Mouse (Mus musculus) CH12.LX (cell line): ENCODE data around the gene Bche. TPM values are rescaled to one million over a fixed set of nuclear protein-coding genes. Genes with fewer than 3 reads are reported as not detected.

Experiments used
- DNase-seq: peaks from one replicate; pipeline ENCODE4 v3.0.0-alpha.2; 2013; ENCODE audit errors: extremely low read depth
- H3K27ac ChIP-seq: 2 replicates; pipeline ENCODE4 v1.5.1; 2012; ENCODE audit warnings: low read depth, mild to moderate bottlenecking, control low read depth, moderate library complexity; ENCODE audit not compliant: insufficient read depth
- H3K27me3 ChIP-seq: replicated peaks from 2 replicates; pipeline ENCODE3; 2012; ENCODE audit warnings: inconsistent platforms
- H3K36me3 ChIP-seq, 2 experiments: replicated peaks in 1 of 2; 2 replicates each; pipeline versions ENCODE3 to v1.6.1; 2012; ENCODE audit warnings: inconsistent platforms in 1 of 2, low read length in 1 of 2, mild to moderate bottlenecking in 1 of 2, mixed read lengths in 1 of 2, moderate library complexity in 1 of 2; ENCODE audit not compliant: control insufficient read depth in 1 of 2, insufficient read depth in 1 of 2
- H3K4me1 ChIP-seq, 2 experiments: 2 replicates each; pipeline ENCODE4 v1.6.1; 2012; ENCODE audit warnings: inconsistent platforms in 1 of 2, moderate library complexity in 1 of 2; ENCODE audit not compliant: insufficient read depth in 2 of 2, control insufficient read depth in 1 of 2
- H3K4me2 ChIP-seq: 2 replicates; pipeline ENCODE4 v1.6.1; 2012; ENCODE audit warnings: low read depth, mild to moderate bottlenecking, control low read depth; ENCODE audit not compliant: poor library complexity, insufficient read depth, severe bottlenecking
- H3K4me3 ChIP-seq, 3 experiments: fragments of 150-350 bp in 1 of 3; sonication (generic) in 1 of 3; replicated peaks in 1 of 3; 2 replicates each; pipeline versions ENCODE3 to v1.5.1; 2011 to 2012; ENCODE audit warnings: low read depth in 2 of 3, low read length in 2 of 3, mild to moderate bottlenecking in 2 of 3, moderate library complexity in 2 of 3, control low read depth in 1 of 3, improper control_type of control experiment in 1 of 3, inconsistent platforms in 1 of 3, mixed read lengths in 1 of 3; ENCODE audit not compliant: poor library complexity in 1 of 3
- H3K79me2 ChIP-seq: replicated peaks from 2 replicates; pipeline ENCODE4 v1.6.1; 2012; ENCODE audit warnings: mild to moderate bottlenecking, moderate library complexity; ENCODE audit not compliant: control insufficient read depth, poor library complexity, insufficient read depth, severe bottlenecking; ENCODE audit errors: extremely low read depth
- H3K9ac ChIP-seq: 2 replicates; pipeline ENCODE4 v1.6.1; 2012; ENCODE audit warnings: low read depth, mild to moderate bottlenecking, control low read depth, moderate library complexity; ENCODE audit not compliant: insufficient read depth
- H3K9me3 ChIP-seq: replicated peaks from 2 replicates; pipeline ENCODE3; 2012; ENCODE audit warnings: low read length, inconsistent platforms, mixed read lengths
- BHLHE40 ChIP-seq: IDR thresholded peaks from 2 replicates; pipeline ENCODE4 v1.6.1; 2011; ENCODE audit warnings: mild to moderate bottlenecking, low read depth, low read length, improper control_type of control experiment
- CTCF ChIP-seq, 2 experiments: IDR thresholded peaks in 1 of 2; conservative IDR thresholded peaks in 1 of 2; 2 replicates each; pipeline ENCODE4 v1.5.1; 2011 to 2012; ENCODE audit warnings: low read depth in 2 of 2, low read length in 2 of 2, improper control_type of control experiment in 1 of 2, inconsistent platforms in 1 of 2, mild to moderate bottlenecking in 1 of 2, moderate library complexity in 1 of 2
- GABPA ChIP-seq: IDR thresholded peaks from 2 replicates; pipeline ENCODE4 v1.6.1; 2012; ENCODE audit warnings: low read depth, low read length, improper control_type of control experiment, inconsistent platforms; ENCODE audit not compliant: insufficient replicate concordance
- IRF4 ChIP-seq: IDR thresholded peaks from 2 replicates; pipeline ENCODE4 v1.6.1; 2014; ENCODE audit warnings: low read depth, mild to moderate bottlenecking, inconsistent platforms, low read length, improper control_type of control experiment
- JUN ChIP-seq: IDR thresholded peaks from 2 replicates; pipeline ENCODE4 v1.6.1; 2011; ENCODE audit warnings: low read depth, mild to moderate bottlenecking, low read length, improper control_type of control experiment, moderate library complexity; ENCODE audit not compliant: insufficient read depth
- JUND ChIP-seq: conservative IDR thresholded peaks from 2 replicates; pipeline ENCODE4 v1.6.1; 2011; ENCODE audit warnings: low read depth, low read length, improper control_type of control experiment
- MAX ChIP-seq: IDR thresholded peaks from 2 replicates; pipeline ENCODE4 v1.6.1; 2011; ENCODE audit warnings: low read length, improper control_type of control experiment
- MAZ ChIP-seq: IDR thresholded peaks from 2 replicates; pipeline ENCODE4 v1.6.1; 2012; ENCODE audit warnings: low read depth, mild to moderate bottlenecking, inconsistent platforms, low read length, improper control_type of control experiment, moderate library complexity
- MYC ChIP-seq: IDR thresholded peaks from 2 replicates; pipeline ENCODE4 v1.6.1; 2011; ENCODE audit warnings: low read depth, mild to moderate bottlenecking, improper control_type of control experiment, low read length
- NRF1 ChIP-seq: IDR thresholded peaks from 2 replicates; pipeline ENCODE4 v1.6.1; 2014; ENCODE audit warnings: low read depth, mild to moderate bottlenecking, inconsistent platforms, low read length, improper control_type of control experiment, moderate library complexity
- PAX5 ChIP-seq: IDR thresholded peaks from 2 replicates; pipeline ENCODE4 v1.6.1; 2012; ENCODE audit warnings: low read length, inconsistent platforms, mixed read lengths
- POLR2A ChIP-seq: IDR thresholded peaks from 2 replicates; pipeline ENCODE4 v1.6.1; 2011; ENCODE audit warnings: low read depth, mild to moderate bottlenecking, improper control_type of control experiment, low read length
- POLR2AphosphoS2 ChIP-seq: IDR thresholded peaks from 2 replicates; pipeline ENCODE4 v1.6.1; 2011; ENCODE audit warnings: low read depth, low read length, improper control_type of control experiment
- RCOR1 ChIP-seq: conservative IDR thresholded peaks from 2 replicates; pipeline ENCODE4 v1.6.1; 2012; ENCODE audit warnings: low read depth, mild to moderate bottlenecking, inconsistent platforms, low read length, improper control_type of control experiment
- SIN3A ChIP-seq: IDR thresholded peaks from 2 replicates; pipeline ENCODE4 v1.6.1; 2012; ENCODE audit warnings: low read length, improper control_type of control experiment, inconsistent platforms
- TBP ChIP-seq: conservative IDR thresholded peaks from 2 replicates; pipeline ENCODE4 v1.6.1; 2011; ENCODE audit warnings: low read depth, low read length, improper control_type of control experiment
- ZC3H11A ChIP-seq: IDR thresholded peaks from 2 replicates; pipeline ENCODE4 v1.6.1; 2012; ENCODE audit warnings: low read depth, mild to moderate bottlenecking, inconsistent platforms, low read length, improper control_type of control experiment
- ZKSCAN1 ChIP-seq: IDR thresholded peaks from 2 replicates; pipeline ENCODE4 v1.6.1; 2012; ENCODE audit warnings: low read depth, inconsistent platforms, low read length, improper control_type of control experiment, borderline replicate concordance
- ZMIZ1 ChIP-seq: IDR thresholded peaks from 2 replicates; pipeline ENCODE4 v1.6.1; 2012; ENCODE audit warnings: low read depth, mild to moderate bottlenecking, inconsistent platforms, low read length, improper control_type of control experiment
- ZNF384 ChIP-seq: IDR thresholded peaks from 2 replicates; pipeline ENCODE4 v1.6.1; 2012; ENCODE audit warnings: low read depth, low read length, improper control_type of control experiment, inconsistent platforms
- dilution Hi-C: fragments of 300-500 bp; cut with MboI; formaldehyde crosslinking; loops from 2 replicates; pipeline ENCODE4 v1.14.3; 2020; ENCODE audit warnings: low sequenced_read_pairs; ENCODE audit not compliant: extremely low pct_unique_long_range_greater_than_20kb, extremely low pct_ligation_motif_present
- in situ Hi-C: fragments of 300-500 bp; cut with MboI; formaldehyde crosslinking; loops from 3 replicates; pipeline ENCODE4 v1.14.3; 2019; ENCODE audit warnings: low sequenced_read_pairs, low pct_ligation_motif_present, low pct_unique_long_range_greater_than_20kb, mixed read lengths
- polyA plus RNA-seq: library from polyadenylated mRNA; unstranded; fragments of >175 nt; gene quantifications from 2 replicates; pipeline ENCODE4 v1.2.1, GENCODE M21; 2012; ENCODE audit warnings: low read depth; ENCODE audit not compliant: insufficient read length
- total RNA-seq, 2 experiments: library from RNA; depleted of rRNA; stranded (reverse); fragments of 300-350 nt in 1 of 2; fragments of >200 nt in 1 of 2; gene quantifications; 2 replicates each; pipeline ENCODE4 v1.2.3; 2012 to 2014

The Bche gene
- total and polyA plus RNA-seq, 3 experiments, result not detected

GRCm38 (mm10) chr3:73668172-73668571 lies 40.0 kb downstream of the Bche start:
- no peak overlapping the region for H3K9ac ChIP-seq
- no peak for DNase-seq
- no peak for TF ChIP-seq IRF4
- TF ChIP-seq ZC3H11A, result no peak
- no peak for TF ChIP-seq GABPA
- no peak for TF ChIP-seq CTCF (conservative IDR thresholded peaks at IDR 0.05 in 1 of 2, IDR thresholded peaks at IDR 0.05 in 1 of 2; ENCODE audit: low read depth in 2 of 2, low read length in 2 of 2)
- no peak for TF ChIP-seq RCOR1
- no peak for TF ChIP-seq ZNF384
- no peak for TF ChIP-seq ZKSCAN1
- TF ChIP-seq JUN, result no peak
- no peak for TF ChIP-seq BHLHE40
- TF ChIP-seq, all 38 proteins: peak for 0
- Histone ChIP-seq H3K4me1 (no peaks in the 10 kb centered on the region), H3K4me3 (no peak overlapping the region), H3K36me3 (no peaks in the 10 kb centered on the region), H3K27ac (no peak overlapping the region), H3K27me3 (no peaks in the 10 kb centered on the region), H3K9me3 (peaks cover 16% of the 10 kb centered on the region), H3K79me2 (no peaks in the 10 kb centered on the region), H3K4me2 (no peak overlapping the region)
- in situ Hi-C loops, result no loop called here
- dilution Hi-C loops, result no loop called here

GRCm38 (mm10) chr3:73667245-73668131 lies 40.7 kb downstream of the Bche start:
- no peaks in the 10 kb centered on the region for H3K27me3 ChIP-seq
- TF ChIP-seq GABPA (no peak), POLR2A (no peak), MYC (no peak), SIN3A (no peak), MAX (no peak), JUN (no peak), MAZ (no peak), CTCF (conservative IDR thresholded peaks at IDR 0.05 in 1 of 2, IDR thresholded peaks at IDR 0.05 in 1 of 2; ENCODE audit: low read depth in 2 of 2, low read length in 2 of 2) (no peak), TBP (no peak), ZNF384 (no peak), NRF1 (no peak), PAX5 (no peak), JUND (no peak), ZMIZ1 (no peak), ZKSCAN1 (no peak), POLR2AphosphoS2 (no peak)
- no peaks in the 10 kb centered on the region for H3K36me3 ChIP-seq
- no peaks in the 10 kb centered on the region for H3K79me2 ChIP-seq
- no peak overlapping the region for H3K27ac ChIP-seq
- peaks cover 15% of the 10 kb centered on the region for H3K9me3 ChIP-seq
- H3K4me1 ChIP-seq, result no peaks in the 10 kb centered on the region
- no peak overlapping the region for H3K9ac ChIP-seq
- no peak for DNase-seq
- dilution Hi-C loops, result no loop called here
- no peak overlapping the region for H3K4me2 ChIP-seq
- H3K4me3 ChIP-seq, result no peak overlapping the region
- in situ Hi-C loops, result no loop called here
